Mouse (Mus musculus): ENCODE data around the gene Zswim9.

GRCm38 (mm10) chr7:13321424-13321823 lies 42.9 kb upstream of the Zswim9 start:
- TF ChIP-seq POLR2A (IDR thresholded peaks at IDR 0.05; ENCODE audit: borderline replicate concordance, extremely low read depth, insufficient read depth, insufficient read length, poor library complexity, severe bottlenecking) (no peak), CTCF (IDR thresholded peaks at IDR 0.05; ENCODE audit: borderline replicate concordance, extremely low read depth, insufficient read depth, insufficient read length) (no peak)

Measured in brain, embryonic 14.5 days (tissue).